Mouse (Mus musculus) olfactory bulb, adult 2 months (tissue): ENCODE data around the gene Foxp1.

Experiments
- CTCF ChIP-seq: fragments of 200-500 bp; IDR thresholded peaks from 2 replicates; pipeline ENCODE4 v1.5.1; 2012; ENCODE audit warnings: low read depth, mild to moderate bottlenecking, low read length, moderate library complexity; ENCODE audit not compliant: insufficient read depth
- POLR2A ChIP-seq: fragments of 200-500 bp; IDR thresholded peaks from 2 replicates; pipeline ENCODE4 v1.6.1; 2012; ENCODE audit warnings: mild to moderate bottlenecking, low read depth, low read length, moderate library complexity; ENCODE audit not compliant: insufficient read depth

DNA sequence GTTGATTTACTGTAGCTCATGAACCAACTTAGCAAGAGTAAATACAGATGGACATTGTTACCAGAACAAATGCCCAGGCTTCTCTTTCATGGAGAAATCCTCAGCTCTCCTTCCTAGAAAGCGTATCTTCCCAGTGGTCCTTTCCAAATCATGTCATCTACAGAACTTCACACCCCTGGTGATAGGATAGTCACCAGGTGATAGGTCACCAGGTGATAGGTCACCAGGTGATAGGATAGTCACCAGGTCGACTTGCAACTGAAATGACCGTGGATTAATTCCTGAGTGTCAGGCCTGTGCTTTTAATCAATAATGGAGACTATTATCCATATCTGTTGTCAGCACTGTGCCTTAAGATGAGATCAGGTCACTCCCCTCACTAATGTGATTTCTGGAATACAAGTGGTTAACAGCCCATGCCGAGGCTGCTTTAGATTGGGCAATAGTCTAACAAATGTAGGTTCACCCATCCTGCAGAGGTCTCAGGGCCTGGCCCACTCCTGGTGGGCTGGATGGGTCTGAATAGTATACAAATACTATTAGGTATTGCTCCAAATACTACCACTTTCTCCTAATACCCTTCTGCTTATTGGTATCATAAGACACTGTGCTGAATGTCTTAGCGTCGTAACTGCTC is 534.9 kb downstream of the Foxp1 start:
- TF ChIP-seq POLR2A: no peak
- TF ChIP-seq CTCF: no peak
